Mouse (Mus musculus) cerebellum, postnatal 25 days (tissue): ENCODE measurements around the gene Exd2.

Experiments used
- DNase-seq, 2 experiments: peaks; one replicate each; pipeline ENCODE4 v3.0.0; 2021; ENCODE audit warnings: mixed read lengths in 2 of 2

Exd2 gene

GRCm38 (mm10) chr12:80462942-80463651 lies at the start of gene Exd2:
Gene Exd2 (plus strand): TSS chr12:80463095.
- DNase-seq: peak; percentile 93 to 94

GRCm38 (mm10) chr12:80415100-80415499 lies 47.8 kb upstream of the Exd2 start:
- no peak for DNase-seq

GRCm38 (mm10) chr12:80427683-80428082 lies 35.2 kb upstream of the Exd2 start:
- DNase-seq: peak; percentile 37 to 55

GRCm38 (mm10) chr12:80433266-80433665 lies 29.6 kb upstream of the Exd2 start:
- DNase-seq: peak in 1 of 2 experiments; percentile 10

GRCm38 (mm10) chr12:80434601-80434960 lies 28.3 kb upstream of the Exd2 start:
- peak in 1 of 2 experiments; percentile 62 for DNase-seq

GRCm38 (mm10) chr12:80434961-80435691 lies 27.8 kb upstream of the Exd2 start:
- peak; percentile 78 to 81 for DNase-seq

- DNase-seq: no peak
These were observed 27.0 kb upstream of the Exd2 start for GRCm38 (mm10) chr12:80435887-80436286.

GRCm38 (mm10) chr12:80436336-80436976 lies 26.4 kb upstream of the Exd2 start, which contains the start of gene Dcaf5:
Gene Dcaf5 (minus strand): TSS chr12:80436601.
- DNase-seq: peak; percentile 84 to 90

GRCm38 (mm10) chr12:80437051-80437675 lies 25.7 kb upstream of the Exd2 start:
- DNase-seq: no peak

GRCm38 (mm10) chr12:80440957-80441356 lies 21.9 kb upstream of the Exd2 start:
- no peak for DNase-seq

- DNase-seq: no peak
These were observed 18.3 kb upstream of the Exd2 start for GRCm38 (mm10) chr12:80444525-80445109.

- DNase-seq: no peak
These were observed 9.4 kb upstream of the Exd2 start for GRCm38 (mm10) chr12:80453506-80453905.

- no peak for DNase-seq
These were observed 4.9 kb upstream of the Exd2 start for GRCm38 (mm10) chr12:80458033-80458432.

GRCm38 (mm10) chr12:80462292-80462896 lies 501 bp upstream of the Exd2 start:
- peak; percentile 39 to 56 for DNase-seq

- DNase-seq: peak; percentile 23 to 45
These were observed 873 bp downstream of the Exd2 start for GRCm38 (mm10) chr12:80463666-80464269.

GRCm38 (mm10) chr12:80470206-80470605 lies 7.3 kb downstream of the Exd2 start:
- DNase-seq: no peak

- DNase-seq: no peak
These were observed 9.0 kb downstream of the Exd2 start for GRCm38 (mm10) chr12:80471926-80472325.

- DNase-seq: no peak
These were observed 10.8 kb downstream of the Exd2 start for GRCm38 (mm10) chr12:80473731-80474130.

- no peak for DNase-seq
These were observed 17.1 kb downstream of the Exd2 start for GRCm38 (mm10) chr12:80479986-80480385.

GRCm38 (mm10) chr12:80483397-80483796 lies 20.5 kb downstream of the Exd2 start:
- DNase-seq: no peak

- DNase-seq: no peak
These were observed 30.4 kb downstream of the Exd2 start for GRCm38 (mm10) chr12:80493311-80493710.

- no peak for DNase-seq
These were observed 32.8 kb downstream of the Exd2 start for GRCm38 (mm10) chr12:80495691-80496090.
